Mouse (Mus musculus): ENCODE data around the gene Ppil2.

Ppil2 gene

GRCm38 (mm10) chr16:17110771-17111743, at the start of gene Ppil2:
Gene Ppil2, minus strand, starts transcription at chr16:17111257.
- no peak for DNase-seq (ENCODE audit: extremely low read depth, low read depth, low spot score)

DNA sequence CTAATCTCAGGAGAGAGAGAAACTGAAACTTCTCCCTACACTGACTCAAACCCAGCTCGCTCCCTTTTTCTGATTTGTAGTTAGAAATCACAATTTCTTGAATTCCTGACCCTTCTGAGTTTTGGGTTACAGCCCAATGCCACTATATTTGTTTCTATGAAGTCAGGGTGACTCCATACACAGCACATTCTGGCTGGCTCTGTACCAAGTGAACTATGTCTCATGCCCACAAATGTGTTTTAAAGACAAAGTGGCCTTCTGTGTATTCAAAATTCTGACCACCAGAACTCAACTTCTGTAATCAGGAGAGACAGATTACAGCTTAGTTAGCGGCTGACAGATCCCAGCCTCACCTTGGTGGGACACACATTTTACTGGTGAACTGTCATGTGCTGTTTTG, 43.3 kb upstream of the Ppil2 start:
- no peak for DNase-seq (ENCODE audit: extremely low read depth, low read depth, low spot score)

DNA sequence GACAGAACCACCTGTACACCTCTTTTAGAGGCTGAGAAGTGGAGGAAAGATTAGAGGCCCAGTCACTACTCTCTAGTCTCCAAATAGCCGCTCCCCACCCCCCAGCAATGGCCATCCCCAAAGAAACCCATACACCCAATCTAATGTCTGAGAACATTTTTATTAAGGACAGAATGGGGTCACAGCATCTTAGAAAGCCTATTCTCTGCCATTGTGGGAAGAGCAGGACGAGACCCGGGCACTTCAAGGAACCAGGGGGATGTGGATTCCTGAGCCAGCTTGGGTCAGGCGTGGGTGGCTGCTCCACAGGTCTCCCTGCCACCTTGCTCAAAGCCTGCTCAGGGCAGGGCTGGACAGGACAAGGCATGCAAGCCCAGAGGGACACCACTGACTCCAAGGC, 40.8 kb upstream of the Ppil2 start:
- DNase-seq (ENCODE audit: extremely low read depth, low read depth, low spot score), result no peak

- DNase-seq (ENCODE audit: extremely low read depth, low read depth, low spot score), result no peak
Measured at GRCm38 (mm10) chr16:17150520-17151258, 39.6 kb upstream of the Ppil2 start.

DNA sequence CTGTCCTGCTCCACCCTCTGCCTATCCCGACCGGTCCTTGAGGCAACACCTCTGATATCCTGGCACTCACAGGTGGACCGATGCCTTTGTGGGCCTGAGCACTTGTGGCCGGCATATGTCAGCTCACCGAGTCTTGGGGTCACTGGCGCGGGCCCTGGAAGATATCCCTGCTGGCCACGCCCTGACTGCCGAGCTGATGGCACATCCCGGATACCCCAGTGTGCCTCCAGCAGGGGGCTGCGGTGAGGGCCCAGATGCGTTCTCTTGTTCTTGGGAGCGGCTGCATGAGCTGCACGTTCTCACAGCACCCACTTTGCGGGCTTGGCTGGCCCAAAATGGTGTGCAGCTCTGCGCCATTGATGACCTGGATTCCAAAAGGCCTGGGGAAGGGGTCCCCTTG, 37.0 kb upstream of the Ppil2 start:
- no peak for DNase-seq (ENCODE audit: extremely low read depth, low read depth, low spot score)

- no peak for DNase-seq (ENCODE audit: extremely low read depth, low read depth, low spot score)
Measured at GRCm38 (mm10) chr16:17147391-17147929, 36.4 kb upstream of the Ppil2 start.

- DNase-seq (ENCODE audit: extremely low read depth, low read depth, low spot score), result no peak
Measured at GRCm38 (mm10) chr16:17146772-17147235, 35.7 kb upstream of the Ppil2 start, which contains the start of gene Ccdc116. Gene Ccdc116, minus strand, starts transcription at chr16:17147229.

GRCm38 (mm10) chr16:17144339-17144738, 33.3 kb upstream of the Ppil2 start, which contains the start of gene Ydjc:
Gene Ydjc, plus strand, starts transcription at chr16:17144621.
- no peak for DNase-seq (ENCODE audit: extremely low read depth, low read depth, low spot score)

DNA sequence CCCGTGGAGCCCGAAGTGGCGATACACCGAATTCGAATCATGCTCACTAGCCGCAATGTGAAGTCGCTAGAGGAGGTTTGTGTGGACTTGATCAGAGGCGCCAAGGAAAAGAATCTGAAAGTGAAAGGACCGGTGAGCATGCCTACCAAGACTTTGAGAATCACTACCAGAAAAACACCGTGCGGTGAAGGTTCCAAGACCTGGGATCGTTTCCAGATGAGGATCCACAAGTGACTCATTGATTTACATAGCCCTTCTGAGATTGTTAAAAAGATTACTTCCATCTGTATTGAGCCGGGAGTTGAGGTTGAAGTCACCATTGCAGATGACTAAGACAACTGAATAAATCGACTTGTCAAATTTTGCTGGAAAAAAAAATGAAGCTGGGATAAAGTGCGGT, 26.3 kb upstream of the Ppil2 start:
- DNase-seq (ENCODE audit: extremely low read depth, low read depth, low spot score), result no peak

DNA sequence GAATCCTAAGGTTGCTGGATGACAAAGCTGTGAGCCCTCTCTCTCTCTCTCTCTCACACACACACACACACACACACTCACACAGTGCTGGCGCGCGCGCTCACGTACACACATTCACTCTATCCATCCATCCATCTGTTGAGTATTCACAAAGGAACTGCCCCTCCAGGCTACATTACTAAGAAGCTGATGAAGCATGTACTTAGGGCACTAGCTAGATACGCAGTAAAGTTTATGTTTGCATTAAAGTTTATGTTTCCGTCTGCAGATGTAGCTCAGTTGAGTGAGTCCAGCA, 21.8 kb upstream of the Ppil2 start:
- no peak for DNase-seq (ENCODE audit: extremely low read depth, low read depth, low spot score)

GRCm38 (mm10) chr16:17132089-17132905, 21.2 kb upstream of the Ppil2 start, which contains the start of gene Sdf2l1:
Gene Sdf2l1, minus strand, starts transcription at chr16:17132383.
- DNase-seq (ENCODE audit: extremely low read depth, low read depth, low spot score), result no peak

DNA sequence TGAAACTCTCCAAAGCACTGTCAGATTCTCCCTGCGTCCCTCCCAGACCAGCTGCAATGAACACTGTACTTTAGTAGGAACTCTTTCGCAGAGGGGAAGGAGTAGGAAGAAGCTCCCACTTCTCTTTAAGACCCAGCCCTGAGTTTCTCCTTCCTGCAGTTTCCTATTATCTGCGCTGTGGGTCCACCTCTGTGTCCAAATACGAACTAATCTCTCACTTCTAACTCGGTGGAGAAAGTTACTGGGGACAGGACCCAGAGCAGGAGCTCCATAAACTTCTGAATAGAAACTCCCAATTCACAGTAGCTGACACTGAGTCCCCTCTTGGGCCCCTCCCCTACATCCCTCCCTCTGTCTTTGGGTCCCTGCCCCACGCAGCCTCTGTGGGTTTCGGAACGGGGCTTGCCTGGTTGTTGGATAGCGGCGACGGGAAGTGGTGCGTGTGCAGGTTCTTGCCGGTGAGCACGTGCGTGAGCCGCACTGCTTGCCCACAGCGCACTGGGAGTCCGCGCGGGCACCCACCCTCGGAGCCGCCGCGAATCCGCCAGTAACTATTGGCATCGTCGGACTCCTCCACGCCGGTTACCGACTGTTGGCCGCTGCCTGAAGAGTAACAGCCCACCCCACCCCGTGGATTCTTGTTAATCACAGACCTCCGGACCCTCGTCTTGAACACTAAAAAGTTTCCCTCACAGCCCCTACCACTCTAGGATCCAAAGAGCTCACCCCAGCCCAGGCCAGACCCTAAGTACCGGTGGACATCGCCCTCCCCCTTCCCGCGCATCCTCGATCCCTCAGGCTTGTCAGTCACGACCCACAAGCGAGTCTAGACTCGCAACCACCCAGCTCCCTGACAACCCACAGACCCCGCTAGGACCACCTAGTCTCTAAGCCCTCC, 20.4 kb upstream of the Ppil2 start:
- DNase-seq (ENCODE audit: extremely low read depth, low read depth, low spot score), result no peak

DNA sequence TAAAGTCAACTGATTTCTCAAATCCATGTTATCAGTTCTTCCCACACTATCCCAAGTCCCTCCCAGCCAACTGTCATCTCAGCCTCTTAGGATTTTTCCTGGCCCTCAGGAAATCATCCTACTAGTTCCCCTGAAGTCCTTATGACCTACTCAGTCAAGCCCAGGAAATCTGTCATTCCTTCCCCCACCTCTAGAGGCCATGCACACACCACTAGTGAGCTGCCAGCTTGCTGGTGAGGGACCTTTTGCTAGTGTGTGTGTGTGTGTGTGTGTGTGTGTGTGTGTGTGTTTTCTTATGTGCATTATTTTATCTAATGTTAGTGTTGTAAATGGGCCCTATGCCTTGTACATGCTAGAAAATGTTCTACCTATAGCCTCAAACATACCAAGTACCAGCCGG, 16.2 kb upstream of the Ppil2 start:
- no peak for DNase-seq (ENCODE audit: extremely low read depth, low read depth, low spot score)

GRCm38 (mm10) chr16:17124871-17125520, 13.9 kb upstream of the Ppil2 start, which contains the start of gene 2610318N02Rik:
Gene 2610318N02Rik, minus strand, starts transcription at chr16:17125167.
- DNase-seq (ENCODE audit: extremely low read depth, low read depth, low spot score), result no peak

GRCm38 (mm10) chr16:17124119-17124870, 13.2 kb upstream of the Ppil2 start:
- DNase-seq (ENCODE audit: extremely low read depth, low read depth, low spot score), result no peak

DNA sequence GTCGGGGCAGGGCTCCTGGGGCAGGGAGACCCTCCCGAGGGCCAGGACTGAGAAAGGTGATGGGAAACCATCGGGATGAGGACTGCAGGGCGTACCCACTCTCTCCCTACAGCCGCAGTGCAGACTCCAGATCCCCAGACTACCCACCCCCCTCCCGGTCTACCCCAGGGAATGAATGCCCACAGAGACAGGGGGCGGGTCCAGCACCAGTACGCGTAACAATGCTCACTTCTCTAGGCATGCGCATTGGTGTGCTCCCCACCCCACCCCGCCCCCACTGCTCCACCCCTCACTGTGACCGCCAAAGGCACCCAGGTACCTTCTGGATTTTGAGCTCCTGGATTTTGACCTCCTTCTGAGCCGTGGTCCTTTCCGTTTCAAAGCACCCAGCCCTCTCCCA, 10.5 kb upstream of the Ppil2 start:
- no peak for DNase-seq (ENCODE audit: extremely low read depth, low read depth, low spot score)

GRCm38 (mm10) chr16:17117309-17117799, 6.3 kb upstream of the Ppil2 start:
- no peak for DNase-seq (ENCODE audit: extremely low read depth, low read depth, low spot score)

DNA sequence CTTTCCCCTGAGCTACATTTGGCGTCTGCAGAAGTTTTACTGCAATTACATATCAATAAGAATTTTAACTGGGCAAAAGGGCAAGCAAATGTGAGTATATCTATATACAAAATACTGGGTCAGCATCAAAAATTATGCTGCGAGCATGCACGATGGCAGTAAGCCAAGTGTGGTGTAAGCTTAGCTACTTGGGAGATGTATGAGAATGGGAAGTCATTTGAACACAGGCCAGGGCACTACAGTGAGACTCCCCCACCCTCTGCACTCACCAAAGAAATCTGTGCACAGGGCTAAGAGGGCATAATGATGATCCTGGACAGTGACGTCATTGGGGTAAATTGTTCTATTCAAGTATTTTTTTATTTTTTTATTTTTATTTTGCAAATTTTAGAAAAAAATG, 6.5 kb downstream of the Ppil2 start:
- no peak for DNase-seq (ENCODE audit: extremely low read depth, low read depth, low spot score)
